Mouse (Mus musculus) G1E (cell line): ENCODE measurements at regions not wholly inside any gene's neighbourhood (a gene's known extent, or its start where the extent isn't known, plus 50 kb on each side); places are given as distances from the start of the nearest gene placed in this dataset.

ENCODE experiments used
- ATAC-seq: 2 replicates; pipeline ENCODE4 v1.8.0; 2016; ENCODE audit warnings: mild to moderate bottlenecking; ENCODE audit not compliant: insufficient number of reproducible peaks, poor library complexity, low FRiP score, severe bottlenecking; ENCODE audit errors: extremely low read depth
- DNase-seq: peaks from one replicate; pipeline ENCODE4 v3.0.0; 2012; ENCODE audit warnings: low spot score
- H3K27me3 ChIP-seq: 2 replicates; pipeline ENCODE4 v1.6.1; 2012; ENCODE audit warnings: mild to moderate bottlenecking, low read length, inconsistent platforms; ENCODE audit not compliant: insufficient read depth
- H3K36me3 ChIP-seq: replicated peaks from 2 replicates; pipeline ENCODE3; 2012; ENCODE audit warnings: mild to moderate bottlenecking, inconsistent platforms
- H3K4me1 ChIP-seq: 2 replicates; pipeline ENCODE4 v1.6.1; 2012; ENCODE audit warnings: low read depth, low read length, inconsistent platforms, mixed read lengths; ENCODE audit not compliant: insufficient read depth
- H3K4me3 ChIP-seq: 2 replicates; pipeline ENCODE4 v1.5.1; 2012; ENCODE audit warnings: low read depth, mild to moderate bottlenecking, inconsistent platforms, low read length, moderate library complexity, mixed read lengths
- H3K9me3 ChIP-seq: replicated peaks from 2 replicates; pipeline ENCODE4 v1.6.1; 2012; ENCODE audit warnings: inconsistent platforms
- CTCF ChIP-seq: IDR thresholded peaks from 2 replicates; pipeline ENCODE4 v1.5.1; 2012; ENCODE audit warnings: low read depth, low read length, inconsistent platforms, mixed read lengths
- GATA1 ChIP-seq: IDR thresholded peaks from 2 replicates; pipeline ENCODE4 v1.6.1; 2012; ENCODE audit warnings: borderline replicate concordance, low read length, inconsistent platforms, mixed read lengths
- GATA2 ChIP-seq: IDR thresholded peaks from 2 replicates; pipeline ENCODE4 v1.6.1; 2012; ENCODE audit warnings: low read depth, low read length, inconsistent platforms, borderline replicate concordance
- POLR2AphosphoS5 ChIP-seq: IDR thresholded peaks from 2 replicates; pipeline ENCODE4 v1.6.1; 2012; ENCODE audit warnings: low read depth, low read length, inconsistent platforms; ENCODE audit not compliant: insufficient replicate concordance
- TAL1 ChIP-seq: conservative IDR thresholded peaks from 2 replicates; pipeline ENCODE4 v1.6.1; 2012; ENCODE audit warnings: low read depth, low read length, inconsistent platforms, mixed read lengths

DNA sequence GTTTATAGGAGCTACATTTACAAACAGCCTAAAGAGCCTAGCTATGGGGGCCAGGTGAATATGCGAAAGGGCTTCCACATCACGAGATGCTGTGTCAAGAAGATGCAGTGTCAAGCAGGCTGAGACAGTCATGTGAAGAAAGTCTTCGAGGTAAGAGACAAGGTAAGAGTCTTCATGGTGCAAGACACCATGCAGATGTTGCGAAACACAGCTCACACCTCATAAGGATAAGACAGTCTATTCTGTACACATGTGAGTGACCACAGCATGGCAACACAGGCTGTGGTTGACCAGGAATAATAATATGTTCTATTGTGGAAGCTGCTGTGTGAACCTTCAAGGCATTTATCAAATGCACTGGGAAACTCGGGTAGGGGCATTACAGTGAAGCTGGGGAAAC, 153.4 kb downstream of the Ttc8 start:
- H3K9me3 ChIP-seq = peaks cover 2% of the 10 kb centered on the region; the same call in 1 of the 2 replicates
- TF ChIP-seq TAL1 = no peak
- no peak for TF ChIP-seq GATA2
- no peak for TF ChIP-seq GATA1
- no peak for TF ChIP-seq POLR2AphosphoS5
- no peak for TF ChIP-seq CTCF
- no peaks in the 10 kb centered on the region for H3K36me3 ChIP-seq
- no peak overlapping the region for H3K4me3 ChIP-seq
- 0 out of 2 replicates have a peak, but pooled peaks cover 4% of the 10 kb centered on the region for H3K27me3 ChIP-seq
- DNase-seq = no peak
- H3K4me1 ChIP-seq = no peaks in the 10 kb centered on the region
- ATAC-seq = no peak

- Histone ChIP-seq H3K27me3 (0 out of 2 replicates have a peak, but pooled peaks cover 6% of the 10 kb centered on the region), H3K36me3 (no peaks in the 10 kb centered on the region), H3K9me3 (0 out of 2 replicates have a peak, but pooled peaks cover 2% of the 10 kb centered on the region), H3K4me1 (no peaks in the 10 kb centered on the region), H3K4me3 (no peak overlapping the region)
- DNase-seq (no peak), ATAC-seq (no peak)
- no peak for TF ChIP-seq TAL1
- TF ChIP-seq GATA1 = no peak
- no peak for TF ChIP-seq CTCF
- no peak for TF ChIP-seq POLR2AphosphoS5
- TF ChIP-seq GATA2 = no peak
Measured at GRCm38 (mm10) chr12:99077366-99077765, 157.0 kb downstream of the Ttc8 start.

- no peak overlapping the region for H3K4me3 ChIP-seq
- peaks cover 10% of the 10 kb centered on the region; the same call in 1 of the 2 replicates for H3K27me3 ChIP-seq
- H3K36me3 ChIP-seq = no peaks in the 10 kb centered on the region
- no peak for DNase-seq
- no peak for ATAC-seq
- peaks cover 4% of the 10 kb centered on the region for H3K9me3 ChIP-seq
- peaks cover 2% of the 10 kb centered on the region; the same call in 1 of the 2 replicates for H3K4me1 ChIP-seq
- TF ChIP-seq GATA1 = no peak
- TF ChIP-seq TAL1 = no peak
- TF ChIP-seq POLR2AphosphoS5 = no peak
- no peak for TF ChIP-seq CTCF
- TF ChIP-seq GATA2 = no peak
Measured at GRCm38 (mm10) chr12:99079873-99080272, 159.5 kb downstream of the Ttc8 start.

- DNase-seq (no peak), ATAC-seq (no peak)
- Histone ChIP-seq H3K4me1 (peaks cover 2% of the 10 kb centered on the region; the same call in 1 of the 2 replicates), H3K36me3 (no peaks in the 10 kb centered on the region), H3K9me3 (peaks cover 20% of the 10 kb centered on the region), H3K4me3 (no peak overlapping the region), H3K27me3 (peaks cover 10% of the 10 kb centered on the region; the same call in 1 of the 2 replicates)
- no peak for TF ChIP-seq GATA2
- TF ChIP-seq TAL1 = no peak
- no peak for TF ChIP-seq POLR2AphosphoS5
- no peak for TF ChIP-seq GATA1
- TF ChIP-seq CTCF = no peak
Measured at GRCm38 (mm10) chr12:99083616-99084015, 163.2 kb downstream of the Ttc8 start.

DNA sequence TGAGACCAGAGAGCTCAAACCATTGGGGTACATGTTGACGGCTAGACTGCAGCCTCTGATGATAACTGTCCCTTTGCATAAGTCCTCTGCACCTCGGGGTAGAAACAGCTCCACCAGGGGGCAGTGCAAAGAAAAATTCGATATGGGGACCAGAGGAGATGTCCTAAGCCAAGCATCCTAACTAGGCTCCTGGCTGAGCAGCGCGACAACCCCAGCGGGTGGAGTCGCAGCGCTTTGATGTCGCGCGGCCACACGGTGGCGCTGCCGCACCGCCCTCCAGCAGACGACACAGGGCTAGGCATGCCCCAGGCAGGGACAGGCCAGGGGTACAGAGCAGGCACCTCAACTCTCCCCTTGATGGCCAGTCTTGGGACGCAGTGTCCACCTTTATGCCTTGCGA, 163.8 kb downstream of the Ttc8 start:
- DNase-seq (peak; percentile 64), ATAC-seq (no peak)
- Histone ChIP-seq H3K4me1 (peaks cover 2% of the 10 kb centered on the region; the same call in 1 of the 2 replicates), H3K9me3 (peaks cover 20% of the 10 kb centered on the region), H3K27me3 (peaks cover 10% of the 10 kb centered on the region; the same call in 1 of the 2 replicates), H3K4me3 (peak overlapping the region; percentile 39), H3K36me3 (no peaks in the 10 kb centered on the region)
- TF ChIP-seq CTCF (peak; percentile 72), POLR2AphosphoS5 (no peak)

DNA sequence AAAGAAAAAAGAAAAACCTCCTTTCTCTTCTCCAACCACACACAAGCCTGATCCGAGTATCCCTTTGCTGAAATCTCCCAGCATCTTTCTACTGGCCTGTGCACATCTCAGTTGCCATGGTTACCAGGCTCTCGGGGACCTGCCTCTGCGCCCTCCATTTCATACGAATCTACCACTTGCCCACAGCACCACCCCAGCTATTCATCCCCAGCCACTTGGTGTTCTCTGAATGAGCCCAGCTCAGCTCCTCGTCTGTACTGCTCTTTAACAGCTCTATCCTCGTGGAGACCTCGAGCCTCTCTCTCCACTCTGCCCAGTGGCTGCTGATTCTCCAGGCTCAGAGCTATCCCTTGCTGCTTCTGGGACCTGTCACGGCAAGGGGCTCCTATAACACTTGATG, 166.9 kb downstream of the Ttc8 start:
- Histone ChIP-seq H3K27me3 (peaks cover 16% of the 10 kb centered on the region; the same call in 1 of the 2 replicates), H3K9me3 (peaks cover 23% of the 10 kb centered on the region), H3K4me1 (peaks cover 2% of the 10 kb centered on the region; the same call in 1 of the 2 replicates), H3K4me3 (no peak overlapping the region), H3K36me3 (no peaks in the 10 kb centered on the region)
- TF ChIP-seq POLR2AphosphoS5 = no peak
- TF ChIP-seq TAL1 = no peak
- TF ChIP-seq GATA2 = no peak
- TF ChIP-seq GATA1 = no peak
- no peak for TF ChIP-seq CTCF
- ATAC-seq (no peak), DNase-seq (no peak)
